Mouse (Mus musculus): Measurements from ENCODE around the gene Mettl7a1. TPM values are rescaled to one million over a fixed set of nuclear protein-coding genes. Genes with fewer than 3 reads are reported as not detected.

Gene Mettl7a1
- polyA plus RNA-seq (2021; fragmentation: Nextera tagmentation) = 13.1 and 17.6 TPM in 2 replicates
- long read RNA-seq, experiment 1, transcript Mettl7a1-201 (2 exons, 1,946 nt) = major isoform, 23 of 33 reads
- long read RNA-seq, experiment 1, transcript Mettl7a1-207 (3 exons, 674 nt) = minor isoform, 5 of 33 reads
- long read RNA-seq, experiment 1, partial matches to known transcripts = 2 of 33 reads
- long read RNA-seq, experiment 1, other reads (novel, unspliced or antisense) = 3 of 33 reads
- long read RNA-seq, experiment 2, partial matches to known transcripts = 0 of 3 reads
- long read RNA-seq, experiment 2, other reads (novel, unspliced or antisense) = 0 of 3 reads

DNA sequence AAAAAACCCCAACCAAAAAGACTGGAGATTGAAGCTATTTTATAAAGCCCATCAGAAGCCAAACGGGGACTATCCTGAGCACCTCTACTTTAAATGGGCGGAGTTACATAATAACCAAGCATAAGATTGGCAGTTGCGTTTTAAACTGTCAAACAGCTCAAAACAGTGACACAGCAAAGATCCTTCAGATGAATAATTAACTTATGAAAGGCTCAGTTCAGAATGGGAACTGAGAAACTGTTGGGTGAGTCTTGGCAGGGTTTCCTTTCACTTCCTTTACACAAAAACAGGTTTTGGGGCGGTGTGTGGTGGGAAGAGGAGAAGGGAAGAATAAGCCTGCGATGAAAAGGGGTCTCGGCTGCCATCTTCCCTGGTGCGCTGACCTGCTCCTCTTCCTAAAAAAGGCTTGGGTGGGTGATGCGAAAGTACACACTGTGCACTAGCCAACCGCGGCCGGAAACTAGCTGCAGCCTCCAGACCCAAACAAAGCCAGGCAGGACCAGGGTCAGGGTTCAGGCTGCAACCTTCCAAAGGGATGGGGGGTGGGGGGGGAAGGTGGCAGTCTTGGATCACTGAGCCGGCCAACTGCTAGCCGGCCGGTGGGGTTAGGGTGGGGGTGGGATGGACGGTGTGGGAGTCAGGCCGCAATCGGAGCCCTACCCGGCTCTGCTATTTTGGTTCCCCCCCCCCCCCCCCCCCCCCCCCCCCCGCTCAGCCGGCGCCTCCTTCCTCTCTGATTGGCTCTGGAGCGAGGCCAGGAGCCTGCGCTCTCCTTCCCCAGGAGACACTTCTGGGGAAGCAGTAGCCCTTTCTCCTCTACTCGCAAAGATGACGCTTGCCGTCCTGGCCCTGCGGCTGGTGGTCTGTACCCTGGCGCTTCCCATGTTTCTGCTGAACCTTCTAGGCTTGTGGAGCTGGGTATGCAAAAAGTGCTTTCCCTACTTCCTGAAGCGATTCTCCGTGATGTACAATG, at the start of gene Mettl7a1:
Mettl7a1 (plus strand) TSS at position 122 of the 973 bp plus-strand sequence.

DNA sequence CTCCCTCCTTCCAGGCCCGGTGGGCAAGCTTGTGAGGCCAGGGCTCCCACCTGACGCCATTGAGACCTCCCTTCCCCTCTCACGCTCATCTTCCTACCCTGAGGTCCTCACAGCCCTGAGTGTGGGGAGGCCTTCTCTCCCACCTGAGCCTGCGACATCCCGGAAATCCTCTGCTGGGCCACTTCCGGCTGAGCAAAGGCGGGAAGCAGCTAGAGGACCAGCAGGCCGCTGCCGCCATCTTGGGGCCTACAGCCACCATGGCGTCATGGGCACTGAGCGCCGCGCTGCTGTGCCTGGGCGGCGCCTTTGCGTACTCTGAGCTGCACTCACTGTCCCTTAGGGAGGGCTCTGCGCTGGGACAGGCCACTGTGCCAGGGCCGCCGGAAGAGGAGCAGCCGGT, 23.3 kb upstream of the Mettl7a1 start, which contains the start of gene Tmprss12:
Tmprss12 (plus strand) TSS at position 212 of the 400 bp plus-strand sequence.

DNA sequence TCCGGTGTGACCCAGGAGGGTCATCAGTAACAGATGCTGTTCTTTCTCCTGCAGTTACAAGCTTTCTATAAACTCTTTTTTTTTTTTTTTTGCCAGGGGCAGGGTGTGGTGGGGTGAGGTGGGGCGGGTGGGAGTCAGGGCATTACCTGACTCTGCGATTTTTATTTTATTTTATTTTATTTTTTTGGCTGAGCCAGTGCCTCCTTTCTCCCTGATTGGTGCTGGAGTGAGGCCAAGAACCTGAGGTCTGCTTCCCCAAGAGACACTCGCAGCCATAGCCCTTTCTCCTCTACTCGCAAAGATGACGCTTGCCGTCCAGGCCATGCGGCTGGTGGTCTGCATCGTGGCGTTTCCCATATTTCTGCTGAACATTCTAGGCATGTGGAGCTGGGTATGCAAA, 30.7 kb downstream of the Mettl7a1 start, which contains the start of gene Mettl7a3:
Mettl7a3 (plus strand) TSS at position 301 of the 400 bp plus-strand sequence.

DNA sequence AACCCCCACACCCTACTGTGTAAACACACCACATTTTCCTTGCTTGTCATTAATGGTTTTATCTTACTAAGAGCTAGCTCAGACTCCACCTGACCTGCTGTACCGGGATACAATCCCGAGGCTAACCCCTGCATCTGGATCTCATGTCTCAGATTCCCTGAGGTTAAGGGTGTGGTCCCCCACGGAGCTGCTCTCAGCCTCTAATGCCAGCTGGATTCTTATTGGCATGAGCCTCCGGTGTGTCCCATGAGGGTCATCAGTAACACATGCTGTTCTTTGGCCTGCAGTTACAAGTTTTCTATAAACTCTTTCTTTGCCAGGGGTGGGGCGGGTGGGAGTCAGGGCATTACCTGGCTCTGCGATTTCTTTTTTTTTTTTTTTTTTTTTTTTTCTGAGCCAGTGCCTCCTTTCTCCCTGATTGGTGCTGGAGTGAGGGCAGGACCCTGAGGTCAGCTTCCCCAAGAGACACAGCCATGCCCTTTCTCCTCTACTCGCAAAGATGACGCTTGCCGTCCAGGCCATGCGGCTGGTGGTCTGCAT, 48.8 kb downstream of the Mettl7a1 start, which contains the start of the genes Methig1 and Mettl7a2:
Methig1 (plus strand) TSS at position 439 of the 540 bp plus-strand sequence.
Mettl7a2 (plus strand) TSS at position 490 of the 540 bp plus-strand sequence.

GRCm38 (mm10) chr15:100364242-100364641, 60.3 kb downstream of the Mettl7a1 start, which contains the start of gene Higd1c:
Higd1c (plus strand) TSS chr15:100364542.

Other genes with a start within 250 kb of the Mettl7a1 start
- 4.1 and 4.6 TPM in 2 replicates for gene Atf1, start 76.3 kb upstream of the Mettl7a1 start, polyA plus RNA-seq (2021; fragmentation: Nextera tagmentation)
- gene Tmprss12, start 23.3 kb upstream of the Mettl7a1 start, polyA plus RNA-seq (2021; fragmentation: Nextera tagmentation) = not detected in 2 replicates
- gene Mettl7a3, start 30.8 kb downstream of the Mettl7a1 start, polyA plus RNA-seq (2021; fragmentation: Nextera tagmentation) = not detected in 2 replicates
- gene Methig1, start 49.0 kb downstream of the Mettl7a1 start, polyA plus RNA-seq (2021; fragmentation: Nextera tagmentation) = not detected in 2 replicates
- gene Mettl7a2, start 49.1 kb downstream of the Mettl7a1 start, polyA plus RNA-seq (2021; fragmentation: Nextera tagmentation) = not detected in 2 replicates
- gene Higd1c, start 60.4 kb downstream of the Mettl7a1 start, polyA plus RNA-seq (2021; fragmentation: Nextera tagmentation) = not detected in 2 replicates
- not detected in 2 replicates for gene Gm5475, start 118.0 kb downstream of the Mettl7a1 start, polyA plus RNA-seq (2021; fragmentation: Nextera tagmentation)
- 17.1 and 18.1 TPM in 2 replicates for gene Slc11a2, start 120.9 kb downstream of the Mettl7a1 start, polyA plus RNA-seq (2021; fragmentation: Nextera tagmentation)
- 58.8 and 74.9 TPM in 2 replicates for gene Letmd1, start 164.9 kb downstream of the Mettl7a1 start, polyA plus RNA-seq (2021; fragmentation: Nextera tagmentation)
- 4.6 and 4.8 TPM in 2 replicates for gene Csrnp2, start 191.3 kb downstream of the Mettl7a1 start, polyA plus RNA-seq (2021; fragmentation: Nextera tagmentation)
- gene Tfcp2, start 247.9 kb downstream of the Mettl7a1 start, polyA plus RNA-seq (2021; fragmentation: Nextera tagmentation) = 14.1 and 21.5 TPM in 2 replicates

All from layer of hippocampus, adult 6 months (tissue).